Mouse (Mus musculus): ENCODE measurements around the gene Gm48551. TPM values are rescaled to one million over a fixed set of nuclear protein-coding genes. Genes with fewer than 3 reads are reported as not detected.

Gene Gm48551
- polyA plus RNA-seq, 1 experiment from 2014 or later: 4.2 TPM

DNA sequence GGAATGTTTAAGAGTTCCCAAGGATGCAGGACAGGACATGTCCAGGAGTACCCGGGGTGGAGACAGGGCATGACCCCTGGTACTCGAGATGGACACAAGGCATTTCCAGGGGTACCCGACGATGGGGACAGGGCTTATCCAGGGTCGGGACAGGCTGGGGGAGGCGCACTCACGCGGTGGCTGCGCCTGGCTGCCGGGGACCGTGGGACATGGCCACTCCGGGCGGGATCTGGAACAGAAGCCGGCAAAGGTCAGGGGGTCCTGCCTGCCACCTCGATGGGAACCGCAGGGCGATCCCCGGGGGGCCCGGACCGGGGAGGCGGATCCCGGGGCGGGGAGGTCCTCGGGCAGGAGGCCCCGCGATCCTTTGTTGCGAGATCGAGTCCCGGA is 34.3 kb upstream of the Gm48551 start:
- Histone ChIP-seq H3K4me3 (peak overlapping the region; percentile 77), H3K9ac (peak overlapping the region; percentile 82), H3K27ac (peak overlapping the region; percentile 44), H3K4me2 (peak overlapping the region; percentile 95), H3K4me1 (peaks cover 32% of the 10 kb centered on the region), H3K9me3 (replicated peaks) (no peaks in the 10 kb centered on the region), H3K36me3 (ENCODE audit: poor library complexity, severe bottlenecking) (peaks cover 16% of the 10 kb centered on the region), H3K27me3 (peaks cover 30% of the 10 kb centered on the region)
- WGBS: 0% methylated on average over 25 of the region's 29 CpGs
- peak; percentile 5; the same call in 1 of the 2 replicates for ATAC-seq

DNA sequence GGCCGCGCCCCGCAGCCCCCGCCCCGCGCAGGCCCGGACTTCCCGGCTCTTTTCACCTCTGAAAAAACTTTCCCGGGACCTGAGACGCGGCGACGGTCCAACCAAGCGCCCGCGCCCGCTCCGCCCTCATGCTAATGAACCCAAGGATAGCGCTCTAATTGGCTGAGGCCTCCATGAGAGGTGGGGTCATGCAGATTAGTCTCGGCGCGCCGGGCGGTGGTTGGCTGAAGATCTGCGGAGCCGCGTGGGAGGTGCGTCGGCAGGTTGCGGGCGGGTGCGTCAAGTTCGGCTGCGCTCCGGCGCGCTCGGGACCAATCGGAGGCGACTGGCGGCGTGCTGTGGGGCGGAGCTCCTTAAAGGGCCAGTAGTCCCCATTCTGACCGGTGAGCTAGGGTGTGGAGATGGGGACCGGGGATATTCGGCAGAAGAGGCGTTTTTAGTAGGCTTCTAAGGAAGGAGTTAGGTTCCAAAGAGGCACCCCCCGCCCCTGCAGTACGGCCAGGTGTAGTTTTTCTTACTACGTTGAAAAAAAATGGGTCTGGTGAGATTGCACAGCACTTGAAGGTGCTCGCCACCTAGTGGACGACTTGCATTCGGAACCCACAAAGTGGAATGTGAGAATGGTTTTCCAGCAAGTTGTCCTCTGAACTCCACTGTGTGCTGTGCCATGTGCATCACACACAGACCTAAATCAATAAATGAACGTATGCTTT is 33.8 kb upstream of the Gm48551 start, which contains the start of gene Hmg20b:
Gene Hmg20b (minus strand): TSS at position 130 of the 713 bp plus-strand sequence.
- ATAC-seq: peak; percentile 97
- Histone ChIP-seq H3K9ac (peak within 1 kb of the TSS; percentile 82), H3K4me3 (peak within 1 kb of the TSS; percentile 77), H3K4me1 (peaks cover 32% of the 10 kb centered on the region), H3K36me3 (ENCODE audit: poor library complexity, severe bottlenecking) (peaks cover 16% of the 10 kb centered on the region), H3K9me3 (replicated peaks) (no peaks in the 10 kb centered on the region), H3K4me2 (peak within 1 kb of the TSS; percentile 95), H3K27ac (peak within 1 kb of the TSS; percentile 44), H3K27me3 (peaks cover 24% of the 10 kb centered on the region; the same call in 1 of the 2 replicates)
- under 1% methylated on average over 54 of the region's 54 CpGs for WGBS

DNA sequence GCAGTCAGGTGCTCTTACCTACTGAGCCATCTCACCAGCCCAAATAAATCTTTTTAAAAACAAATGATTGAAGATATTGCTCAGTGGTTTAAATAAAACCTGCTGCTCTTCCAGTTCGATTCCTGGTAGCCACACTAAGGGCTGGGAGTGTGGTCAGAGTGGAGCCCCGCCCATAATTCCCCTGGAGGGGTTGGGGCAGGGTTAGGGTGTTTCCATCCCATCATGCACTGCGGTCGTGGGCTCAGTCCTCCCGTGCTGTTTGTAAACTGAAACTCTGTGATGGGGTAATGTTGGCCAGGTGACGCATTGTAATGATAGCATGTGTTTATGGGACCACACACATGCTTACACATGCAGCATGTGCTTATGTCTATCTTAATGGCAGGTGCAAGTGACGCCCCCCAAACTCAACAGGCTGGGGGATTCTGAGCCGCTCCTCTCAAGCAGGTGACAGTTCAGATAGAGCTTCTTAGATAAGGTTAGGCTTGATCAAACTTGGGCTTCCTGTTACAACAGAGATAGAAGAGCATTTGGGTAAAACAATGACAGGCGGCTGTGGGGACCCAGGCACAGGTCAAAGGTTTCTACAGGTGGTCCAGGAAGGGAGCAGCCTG is 32.5 kb upstream of the Gm48551 start:
- H3K9ac ChIP-seq: no peak overlapping the region
- no peaks in the 10 kb centered on the region for H3K9me3 ChIP-seq (replicated peaks)
- WGBS: 29% methylated on average over 9 of the region's 9 CpGs
- peaks cover 10% of the 10 kb centered on the region for H3K36me3 ChIP-seq (ENCODE audit: poor library complexity, severe bottlenecking)
- ATAC-seq: no peak
- H3K4me3 ChIP-seq: no peak overlapping the region
- H3K4me2 ChIP-seq: no peak overlapping the region
- peaks cover 29% of the 10 kb centered on the region for H3K4me1 ChIP-seq
- H3K27ac ChIP-seq: no peak overlapping the region
- H3K27me3 ChIP-seq: 0 out of 2 replicates have a peak, but pooled peaks cover 14% of the 10 kb centered on the region

DNA sequence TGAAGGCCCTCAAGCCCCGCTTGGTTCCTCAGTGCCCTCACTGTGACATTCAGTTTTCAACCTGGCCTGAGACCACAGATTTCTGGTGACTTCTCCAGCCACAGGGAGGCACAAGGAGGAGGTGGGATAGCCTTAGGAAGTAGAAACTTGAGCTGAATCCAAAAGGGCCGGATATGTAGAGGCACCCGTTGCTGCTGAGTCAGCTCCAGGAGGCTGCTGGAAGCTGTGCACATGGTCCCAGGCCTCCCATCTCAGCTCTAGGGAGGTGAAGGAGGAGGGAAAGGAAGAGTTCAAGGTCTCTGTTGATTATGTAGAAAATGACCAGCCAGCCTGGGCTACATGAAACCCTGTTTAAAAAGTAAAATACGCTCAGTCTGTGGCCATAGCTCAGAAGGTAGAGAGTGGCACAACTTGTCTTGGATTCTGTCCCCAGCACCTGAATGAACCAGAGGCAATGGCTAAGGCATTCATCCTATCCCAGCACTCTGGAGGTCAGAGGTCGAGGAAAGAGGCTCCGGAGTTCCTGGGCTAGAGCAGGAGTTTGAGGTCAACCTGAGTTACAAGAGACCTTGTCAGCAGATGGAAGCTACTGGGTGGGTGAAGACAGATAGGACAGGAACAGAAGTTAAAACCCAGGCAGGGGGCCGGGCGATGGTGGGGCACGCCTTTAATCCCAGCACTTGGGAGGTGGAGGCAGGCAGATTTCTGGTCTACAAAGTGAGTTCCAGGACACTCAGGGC is 29.4 kb upstream of the Gm48551 start:
- Histone ChIP-seq H3K4me3 (no peak overlapping the region), H3K27me3 (no peaks in the 10 kb centered on the region), H3K4me2 (no peak overlapping the region), H3K27ac (no peak overlapping the region), H3K4me1 (peaks cover 26% of the 10 kb centered on the region), H3K36me3 (ENCODE audit: poor library complexity, severe bottlenecking) (no peaks in the 10 kb centered on the region), H3K9me3 (replicated peaks) (no peaks in the 10 kb centered on the region), H3K9ac (0 out of 2 replicates have a peak overlapping the region, but pooled peaks have one; percentile 1)
- no peak for ATAC-seq
- 68% methylated on average over 9 of the region's 9 CpGs for WGBS

DNA sequence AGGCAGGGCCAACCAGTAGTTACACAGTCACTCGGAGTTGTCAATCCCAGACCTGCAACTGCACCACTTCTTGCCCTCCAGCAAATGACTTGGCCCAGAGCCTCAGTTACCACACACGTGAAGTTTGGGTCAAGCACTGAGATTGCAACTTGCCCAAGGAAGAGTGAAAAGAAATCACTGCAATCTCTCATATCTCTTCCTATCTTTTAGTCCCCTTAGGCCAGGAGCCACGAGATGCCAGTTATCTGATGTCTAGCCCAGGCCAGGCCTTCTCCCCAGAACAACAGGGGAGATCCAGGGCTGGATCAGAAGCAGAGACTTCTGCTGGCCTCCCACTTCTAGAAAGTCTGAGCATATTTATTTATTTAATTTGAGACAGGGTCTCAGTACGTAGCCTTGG is 28.7 kb upstream of the Gm48551 start:
- Histone ChIP-seq H3K9ac (no peak overlapping the region), H3K4me1 (peaks cover 26% of the 10 kb centered on the region), H3K36me3 (ENCODE audit: poor library complexity, severe bottlenecking) (0 out of 2 replicates have a peak, but pooled peaks cover 4% of the 10 kb centered on the region), H3K4me2 (no peak overlapping the region), H3K27me3 (no peaks in the 10 kb centered on the region), H3K4me3 (no peak overlapping the region), H3K27ac (no peak overlapping the region), H3K9me3 (replicated peaks) (no peaks in the 10 kb centered on the region)
- WGBS: 88% methylated on average over 4 of the region's 4 CpGs
- ATAC-seq: no peak

DNA sequence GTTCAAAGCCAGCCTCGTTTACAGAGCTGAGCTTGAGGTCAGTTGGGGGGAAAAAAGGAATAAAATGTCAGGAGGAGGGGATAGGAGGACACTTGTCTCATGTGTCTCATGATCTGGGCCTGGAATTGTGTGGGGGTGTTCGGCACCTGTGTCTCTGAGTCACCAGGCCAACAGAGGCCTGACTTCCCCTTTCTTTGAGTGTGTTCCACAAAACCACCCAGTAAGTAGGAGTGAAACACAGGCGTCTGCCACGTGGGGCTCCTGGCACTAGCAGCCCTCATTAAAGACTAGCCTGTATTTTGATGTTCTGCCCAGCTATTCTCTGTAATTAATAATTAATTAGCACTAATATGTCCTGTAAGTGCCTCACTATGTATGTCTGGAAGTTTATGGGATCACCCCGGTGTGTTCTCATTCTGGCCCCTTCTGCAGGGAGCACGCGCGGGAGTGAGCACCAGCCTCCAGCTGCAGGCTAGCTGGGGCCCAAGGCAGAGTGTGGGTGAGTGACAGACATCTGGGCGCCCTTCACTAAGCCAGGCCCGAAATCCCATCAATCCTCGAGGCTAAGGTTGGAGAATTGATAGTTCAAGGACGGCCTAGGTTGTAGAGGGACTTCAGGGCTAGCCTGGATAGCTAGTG is 27.8 kb upstream of the Gm48551 start:
- no peak overlapping the region for H3K9ac ChIP-seq
- H3K27me3 ChIP-seq: no peaks in the 10 kb centered on the region
- H3K9me3 ChIP-seq (replicated peaks): no peaks in the 10 kb centered on the region
- H3K4me2 ChIP-seq: peak overlapping the region; percentile 98
- peaks cover 23% of the 10 kb centered on the region for H3K4me1 ChIP-seq
- H3K4me3 ChIP-seq: no peak overlapping the region
- H3K36me3 ChIP-seq (ENCODE audit: poor library complexity, severe bottlenecking): peaks cover 4% of the 10 kb centered on the region; the same call in 1 of the 2 replicates
- 53% methylated on average over 12 of the region's 12 CpGs for WGBS
- H3K27ac ChIP-seq: no peak overlapping the region
- ATAC-seq: no peak

DNA sequence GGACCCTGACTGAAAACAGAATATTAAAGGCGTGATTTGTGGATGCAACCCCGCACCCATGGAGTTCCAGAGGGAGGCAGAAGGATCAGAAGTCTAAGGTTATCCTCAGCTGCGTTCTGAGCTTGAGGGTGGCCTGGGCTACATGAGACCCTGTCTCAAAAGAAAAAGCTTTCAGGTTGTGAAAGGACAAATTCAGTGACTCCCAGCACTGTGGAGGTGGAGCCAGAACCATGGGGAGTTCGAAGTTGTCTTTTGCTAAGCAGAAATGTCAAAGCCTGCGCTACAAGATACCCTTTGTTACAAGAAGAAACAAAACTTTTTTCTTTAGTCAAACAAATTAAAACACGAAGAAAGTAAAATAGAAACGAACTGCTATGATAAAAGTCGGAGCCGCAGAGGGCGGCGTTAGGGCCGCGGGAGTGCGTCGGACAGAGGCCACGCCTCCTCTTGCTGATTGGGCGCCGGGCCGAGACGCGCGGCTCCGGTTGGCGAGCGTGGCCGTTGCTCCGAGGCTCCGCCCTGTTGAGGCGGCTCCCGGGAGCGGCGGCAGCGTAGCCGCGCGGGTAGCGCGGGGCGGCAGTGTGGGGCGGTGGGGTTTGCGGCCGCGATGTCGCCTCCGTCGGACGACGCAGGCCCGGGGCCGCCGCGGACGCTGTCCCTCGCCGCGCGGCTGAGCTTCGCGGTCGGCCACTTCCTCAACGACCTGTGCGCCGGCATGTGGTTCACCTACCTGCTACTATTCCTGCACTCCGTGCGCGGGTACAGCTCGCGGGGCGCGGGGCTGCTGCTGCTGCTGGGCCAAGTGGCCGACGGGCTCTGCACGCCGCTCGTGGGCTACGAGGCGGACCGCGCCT is 27.0 kb upstream of the Gm48551 start, which contains the start of gene Mfsd12:
Gene Mfsd12 (plus strand): TSS at position 501 of the 854 bp plus-strand sequence.
- no peak within 1 kb of the TSS for H3K27ac ChIP-seq
- 3% methylated on average over 59 of the region's 79 CpGs for WGBS

DNA sequence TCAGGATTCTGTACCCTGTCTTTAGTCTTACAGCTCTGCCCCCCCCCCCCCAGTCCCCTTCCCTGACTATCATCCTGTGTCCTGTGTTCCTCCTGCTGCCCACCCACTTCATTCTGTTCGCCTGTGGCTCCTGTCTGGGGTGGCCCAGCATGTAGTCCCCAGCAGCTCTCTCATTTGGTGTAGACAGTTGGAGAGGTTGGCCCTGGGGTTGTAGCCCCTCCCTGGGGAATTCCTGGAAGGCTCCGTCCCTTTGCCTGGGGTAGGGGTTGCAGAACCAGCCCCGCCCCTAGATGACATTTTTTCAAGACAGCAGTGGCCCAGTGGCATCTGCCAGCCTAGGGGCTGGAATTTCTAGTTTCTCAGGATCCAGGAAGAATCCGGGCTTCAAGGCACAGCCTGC is 26.1 kb upstream of the Gm48551 start:
- Histone ChIP-seq H3K4me1 (peaks cover 25% of the 10 kb centered on the region), H3K9me3 (replicated peaks) (no peaks in the 10 kb centered on the region), H3K4me2 (peak overlapping the region; percentile 98), H3K27ac (no peak overlapping the region), H3K36me3 (ENCODE audit: poor library complexity, severe bottlenecking) (peaks cover 4% of the 10 kb centered on the region; the same call in 1 of the 2 replicates), H3K27me3 (peaks cover 6% of the 10 kb centered on the region), H3K9ac (peak overlapping the region; percentile 84), H3K4me3 (peak overlapping the region; percentile 75)
- WGBS: 39% methylated on average over 4 of the region's 4 CpGs
- ATAC-seq: no peak

More for the DNA sequence above, 27.0 kb upstream of the Gm48551 start, which contains the start of gene Mfsd12:
- Histone ChIP-seq H3K27me3 (no peaks in the 10 kb centered on the region), H3K9ac (peak within 1 kb of the TSS; percentile 84), H3K9me3 (replicated peaks) (no peaks in the 10 kb centered on the region), H3K4me2 (peak within 1 kb of the TSS; percentile 98), H3K4me3 (peak within 1 kb of the TSS; percentile 75), H3K36me3 (ENCODE audit: poor library complexity, severe bottlenecking) (peaks cover 4% of the 10 kb centered on the region; the same call in 1 of the 2 replicates), H3K4me1 (peaks cover 23% of the 10 kb centered on the region)
- peak; percentile 94 for ATAC-seq

DNA sequence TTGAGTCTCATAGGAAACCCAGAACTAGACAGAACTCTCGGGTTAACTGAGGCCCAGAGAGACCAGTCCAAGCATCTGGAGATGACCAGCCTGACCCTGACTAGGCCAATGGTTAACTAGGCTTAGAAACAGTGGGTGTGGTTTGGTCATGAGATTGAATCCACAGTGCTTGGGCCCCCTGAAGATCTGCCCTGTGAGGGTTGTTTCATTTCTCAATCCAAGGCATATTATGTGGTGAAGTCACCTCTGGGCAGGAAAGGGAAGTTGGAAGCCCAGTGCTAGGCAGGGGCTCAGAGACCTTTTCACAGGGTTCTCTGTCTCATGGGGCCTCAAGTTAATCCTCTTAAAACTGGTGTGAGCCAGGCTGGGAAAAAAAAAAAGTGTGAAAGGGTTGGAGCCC is 25.4 kb upstream of the Gm48551 start:
- no peak for ATAC-seq
- H3K27ac ChIP-seq: no peak overlapping the region
- H3K36me3 ChIP-seq (ENCODE audit: poor library complexity, severe bottlenecking): peaks cover 4% of the 10 kb centered on the region; the same call in 1 of the 2 replicates
- 0 out of 2 replicates have a peak overlapping the region, but pooled peaks have one; percentile 4 for H3K9ac ChIP-seq
- no peak overlapping the region for H3K4me3 ChIP-seq
- peak overlapping the region; percentile 98 for H3K4me2 ChIP-seq
- H3K9me3 ChIP-seq (replicated peaks): no peaks in the 10 kb centered on the region
- WGBS: 58% methylated on average over 1 of the region's 1 CpGs
- H3K27me3 ChIP-seq: peaks cover 12% of the 10 kb centered on the region
- peaks cover 31% of the 10 kb centered on the region for H3K4me1 ChIP-seq

DNA sequence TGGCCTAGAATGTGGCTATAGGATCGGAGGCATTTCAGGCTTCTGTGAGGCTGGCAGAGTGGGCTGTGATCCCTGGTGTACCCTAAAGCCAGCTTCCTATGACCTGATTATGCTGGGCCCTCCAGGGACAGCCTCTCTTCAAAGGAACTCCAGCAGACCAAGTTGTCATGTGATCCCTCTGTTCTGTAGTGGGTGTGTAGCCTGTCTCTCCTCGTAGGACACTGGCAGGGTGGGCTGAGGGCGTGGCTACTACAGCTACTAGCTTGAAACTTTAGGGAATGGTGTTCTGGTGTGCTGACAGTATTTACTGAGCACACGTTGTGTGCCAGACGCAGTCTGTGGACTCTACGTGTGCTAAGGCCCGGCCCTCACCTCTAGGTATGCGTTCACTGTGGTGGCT is 23.5 kb upstream of the Gm48551 start:
- no peak overlapping the region for H3K27ac ChIP-seq
- H3K36me3 ChIP-seq (ENCODE audit: poor library complexity, severe bottlenecking): peaks cover 4% of the 10 kb centered on the region; the same call in 1 of the 2 replicates
- H3K9ac ChIP-seq: peak overlapping the region; percentile 26; the same call in 1 of the 2 replicates
- H3K4me2 ChIP-seq: no peak overlapping the region
- H3K27me3 ChIP-seq: peaks cover 31% of the 10 kb centered on the region
- peaks cover 50% of the 10 kb centered on the region for H3K4me1 ChIP-seq
- no peak for ATAC-seq
- no peaks in the 10 kb centered on the region for H3K9me3 ChIP-seq (replicated peaks)
- 76% methylated on average over 8 of the region's 8 CpGs for WGBS
- H3K4me3 ChIP-seq: no peak overlapping the region

Measured in forebrain, embryonic 13.5 days (tissue).